Mouse (Mus musculus) megakaryocyte-erythroid progenitor cell, adult 5-6 weeks (primary cell): ENCODE measurements around the gene Gm9747. TPM values are rescaled to one million over a fixed set of nuclear protein-coding genes. Genes with fewer than 3 reads are reported as not detected.

Experiments used
- ATAC-seq: replicated peaks from 2 replicates; pipeline ENCODE4 v1.8.0; 2016; ENCODE audit warnings: mild to moderate bottlenecking, inconsistent platforms; ENCODE audit not compliant: severe bottlenecking, poor library complexity, low FRiP score, low TSS enrichment
- total RNA-seq, 2 experiments: library from RNA; stranded (forward) in 1 of 2; stranded (reverse) in 1 of 2; fragments of 200-1000, 215-1000 nt in 1 of 2; fragments of >200 nt in 1 of 2; fragmentation: Nextera tagmentation in 1 of 2; gene quantifications; 2 replicates each; pipeline ENCODE4 v1.2.3; 2014 to 2017

The Gm9747 gene
- total RNA-seq, 2 experiments from 2014 or later, result not detected

DNA sequence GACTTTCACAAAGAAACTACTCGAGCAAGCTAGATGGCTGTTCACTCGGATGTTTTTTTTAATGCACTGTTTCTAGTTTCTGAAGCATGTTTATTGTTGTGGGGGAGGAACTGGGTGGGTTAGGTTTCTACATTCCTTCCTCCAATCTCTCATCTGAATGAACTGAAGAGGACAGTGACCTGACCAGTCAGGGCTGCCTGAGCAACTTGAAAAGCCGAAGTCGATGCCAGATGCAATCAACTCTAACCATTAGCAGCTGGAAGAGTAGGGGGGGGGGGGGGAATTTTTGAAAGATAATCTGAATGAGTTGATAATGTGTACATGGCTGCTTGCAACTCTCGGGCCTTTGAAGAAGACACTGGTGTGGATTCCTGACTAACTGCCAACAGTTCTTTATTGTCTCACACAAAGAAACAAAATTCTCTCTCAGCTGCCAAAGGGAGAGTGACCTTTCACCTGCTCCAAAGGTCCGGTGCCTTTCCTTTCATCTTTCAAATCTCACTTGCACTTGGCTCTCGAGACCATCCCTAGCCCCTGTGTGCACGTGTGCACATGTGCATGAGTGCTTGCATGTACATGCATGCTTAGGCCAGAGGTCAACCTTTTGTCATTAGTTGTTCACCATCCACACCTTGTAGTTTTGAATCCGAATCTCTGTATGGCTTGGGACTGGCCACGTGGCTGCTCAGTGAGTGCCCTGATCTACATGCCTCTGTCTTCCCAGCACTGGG is 14.5 kb downstream of the Gm9747 start:
- ATAC-seq, result no peak

DNA sequence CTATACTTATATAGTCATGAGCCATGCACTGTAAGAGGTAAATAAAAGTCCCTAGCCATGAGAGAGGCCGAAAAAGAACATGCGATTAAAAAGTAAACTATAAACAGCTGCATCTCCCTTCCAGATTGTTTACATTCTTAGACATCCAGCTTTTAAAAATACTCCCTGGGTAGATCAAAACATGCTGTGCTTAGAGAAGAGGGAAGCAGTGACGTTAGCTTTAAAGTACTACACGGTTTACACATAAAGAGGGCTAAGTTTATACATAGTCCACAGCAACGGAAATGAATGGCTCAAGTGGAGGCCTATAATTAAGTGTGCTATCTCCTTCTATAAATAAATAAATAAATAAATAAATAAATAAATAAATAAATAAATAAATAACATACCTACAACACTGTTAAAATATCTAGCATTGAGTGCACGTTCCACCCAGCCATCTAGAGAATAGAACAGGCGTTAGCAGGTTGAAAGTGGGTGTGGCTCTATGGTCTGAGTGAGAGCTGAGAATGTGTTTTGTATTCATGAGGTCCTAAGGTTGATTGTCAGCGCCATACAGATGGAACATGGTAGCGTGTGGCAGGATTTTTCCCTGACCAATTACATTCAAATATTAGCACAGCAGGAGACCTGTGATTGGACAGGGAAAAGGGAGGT is 21.0 kb downstream of the Gm9747 start:
- no peak for ATAC-seq

DNA sequence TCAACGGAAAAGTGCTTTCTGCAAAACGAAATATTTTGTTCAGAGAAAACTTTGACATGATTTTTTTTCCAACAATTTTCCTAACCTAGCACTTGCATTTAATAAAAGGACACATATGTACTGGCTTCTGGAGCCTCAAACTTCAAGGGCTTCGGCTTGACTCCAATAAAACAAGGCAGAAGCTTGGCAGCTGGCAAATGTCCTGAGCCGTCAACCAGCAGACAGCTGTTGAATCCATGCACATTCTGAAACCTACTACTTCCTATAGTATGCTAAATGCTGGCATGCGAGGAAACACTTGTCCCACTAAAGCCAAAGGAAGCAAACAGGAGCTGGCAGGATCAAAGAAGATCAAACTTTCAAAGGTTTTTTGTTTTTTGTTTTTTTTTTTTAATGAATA is 24.5 kb downstream of the Gm9747 start:
- ATAC-seq, result no peak

DNA sequence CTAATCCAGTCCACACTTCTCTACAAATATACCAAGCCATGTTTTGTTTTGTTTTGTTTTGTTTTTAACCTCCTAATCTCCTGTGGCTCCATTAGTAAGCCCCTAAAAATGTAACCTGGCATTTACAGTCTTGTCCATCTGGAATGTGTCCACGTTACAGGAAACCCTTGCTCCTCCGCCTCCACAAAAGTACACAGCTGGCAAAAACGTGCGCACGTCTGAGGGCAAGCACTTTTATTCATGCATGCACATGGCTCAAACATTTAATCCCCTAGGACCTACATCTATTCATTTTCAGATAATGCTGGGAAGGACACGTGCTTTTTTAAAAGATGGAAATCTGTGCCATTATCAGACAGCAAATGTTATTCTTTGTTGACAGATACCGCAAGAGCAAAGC is 25.4 kb downstream of the Gm9747 start:
- no peak for ATAC-seq

DNA sequence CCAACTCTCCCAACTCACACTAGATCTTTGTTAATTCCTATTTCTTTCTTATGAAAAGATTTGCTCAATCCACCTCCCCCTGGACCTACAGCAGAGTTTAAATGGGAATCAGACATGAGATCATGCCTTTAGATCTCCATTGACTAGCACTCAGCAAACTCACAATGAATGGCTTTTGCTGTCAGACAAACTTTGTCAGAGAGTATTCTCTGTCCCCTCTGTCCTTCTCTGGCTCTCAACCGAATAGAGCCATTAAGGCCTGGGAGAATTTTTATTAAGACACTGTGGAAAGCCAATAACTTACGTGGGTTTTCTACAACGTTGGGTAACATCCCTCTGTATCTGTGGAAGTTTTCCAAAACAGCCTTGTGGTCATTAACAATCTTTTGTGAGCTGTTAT is 27.1 kb downstream of the Gm9747 start:
- no peak for ATAC-seq

DNA sequence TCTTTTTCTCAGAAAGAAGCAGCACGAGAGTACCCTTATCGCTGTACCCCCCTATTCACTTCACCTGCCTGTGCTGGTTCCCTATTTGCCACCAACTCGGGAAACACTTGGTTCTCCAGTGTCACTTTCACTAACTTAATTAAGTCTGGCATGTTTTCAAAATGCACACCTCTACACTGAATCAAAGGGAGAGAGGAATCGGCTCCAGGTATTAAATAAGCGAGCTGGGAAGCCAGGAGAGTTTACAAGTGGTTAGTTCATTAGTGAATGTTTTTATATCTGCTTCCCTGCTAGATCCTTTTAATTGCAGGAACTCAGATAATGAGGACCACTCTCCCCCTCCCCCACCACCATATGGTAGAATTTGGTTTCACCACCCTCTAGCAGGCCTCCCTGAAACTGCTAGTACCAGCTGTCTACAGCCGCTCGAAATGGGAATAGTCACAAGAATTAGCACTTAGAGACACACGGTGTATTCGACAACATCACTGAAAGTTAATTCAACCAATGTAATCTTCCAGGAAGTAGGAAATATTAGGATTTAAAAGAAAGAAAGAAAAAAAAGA is 28.2 kb downstream of the Gm9747 start:
- no peak for ATAC-seq

DNA sequence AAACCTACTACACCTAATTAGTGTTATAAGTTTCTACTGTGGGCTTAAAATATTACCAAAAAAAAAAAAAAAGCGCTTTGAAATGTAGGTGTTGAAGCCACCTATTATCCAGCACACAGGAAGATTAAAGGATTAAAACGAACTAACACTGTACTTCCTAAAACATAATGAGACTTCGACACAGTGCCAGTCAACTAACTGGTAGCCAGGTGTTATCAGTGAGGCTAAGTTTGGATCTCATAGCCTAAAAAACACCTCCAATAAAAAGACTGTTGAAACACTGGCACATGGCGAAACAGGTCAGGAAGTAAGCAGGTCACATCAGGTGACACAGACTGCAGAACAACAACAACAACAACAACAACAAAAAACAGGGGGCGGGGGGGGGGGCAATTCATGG is 28.7 kb downstream of the Gm9747 start:
- ATAC-seq, result no peak

DNA sequence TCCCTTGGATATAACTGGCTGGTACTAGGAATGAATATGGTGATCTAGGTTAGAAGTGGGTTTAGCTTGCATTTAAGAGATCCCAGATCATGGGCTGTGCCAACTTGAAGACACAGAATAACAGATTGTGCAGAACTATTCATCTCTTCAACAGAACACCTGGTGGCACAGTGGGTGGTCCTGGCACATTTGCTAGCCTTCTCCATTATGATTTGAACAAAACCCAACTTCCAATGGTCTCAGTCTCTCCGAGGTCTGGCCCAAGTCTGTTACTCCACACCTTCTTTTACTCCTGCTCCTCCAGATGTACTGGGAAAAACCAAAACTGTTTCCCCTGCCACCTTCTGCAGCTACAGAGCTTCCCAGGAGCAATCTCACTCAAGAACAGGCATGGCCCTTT is 29.4 kb downstream of the Gm9747 start:
- ATAC-seq, result no peak

DNA sequence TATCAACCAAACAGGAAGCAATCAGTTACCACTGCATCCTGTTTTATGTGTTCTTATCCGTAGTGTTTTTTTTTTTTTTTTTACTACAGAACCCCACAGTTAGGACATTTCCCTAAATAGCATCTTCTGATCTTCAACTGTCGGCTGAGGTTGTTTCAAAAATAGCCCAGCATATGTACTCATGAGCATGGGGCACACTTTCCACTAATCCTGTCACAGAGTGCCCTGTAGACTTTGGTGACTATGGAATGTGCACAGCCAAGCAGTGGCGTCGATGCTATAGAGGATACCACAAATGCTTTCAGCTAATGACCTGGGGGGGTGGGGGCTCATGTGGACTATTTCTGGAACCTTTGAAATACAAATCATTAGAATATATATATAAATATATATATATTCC is 34.6 kb downstream of the Gm9747 start:
- no peak for ATAC-seq

DNA sequence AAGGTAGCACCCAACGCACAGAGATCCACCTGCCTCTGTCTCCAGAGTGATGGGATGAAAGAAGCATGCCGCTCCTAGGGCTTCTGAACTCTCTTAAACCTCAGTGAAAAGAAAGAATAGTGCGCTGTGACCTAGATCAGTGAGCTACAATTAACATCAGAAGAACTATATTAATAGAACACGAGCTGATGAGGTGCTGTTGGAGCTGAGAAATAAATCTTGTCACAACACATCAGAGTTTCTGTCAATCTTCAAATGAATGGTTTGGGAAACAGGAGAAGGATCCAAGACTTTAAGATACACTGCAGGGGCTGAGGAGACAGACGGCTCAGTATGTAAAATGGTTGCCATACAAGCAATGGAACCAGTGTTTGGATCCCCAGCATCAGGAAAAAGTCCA is 39.3 kb downstream of the Gm9747 start:
- ATAC-seq, result no peak

DNA sequence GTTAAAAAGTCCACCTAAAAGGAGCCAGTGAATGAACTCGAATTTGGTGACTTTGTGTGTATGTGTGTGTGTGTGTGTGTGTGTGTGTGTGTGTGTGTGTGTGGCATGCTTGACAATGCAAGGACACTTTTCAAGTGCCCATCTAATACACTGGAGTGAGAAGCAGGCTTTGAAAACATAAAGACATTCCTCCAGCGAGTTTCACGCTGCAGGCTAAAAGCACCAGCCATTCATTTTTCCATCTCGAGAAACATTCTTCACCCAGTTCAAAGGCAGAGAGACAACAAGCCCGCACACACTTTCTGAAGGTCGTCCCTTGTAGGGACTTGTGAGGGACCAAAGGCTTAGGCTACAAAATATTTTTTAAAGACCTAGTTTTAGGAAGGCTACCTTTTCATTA is 40.6 kb downstream of the Gm9747 start:
- ATAC-seq, result no peak

DNA sequence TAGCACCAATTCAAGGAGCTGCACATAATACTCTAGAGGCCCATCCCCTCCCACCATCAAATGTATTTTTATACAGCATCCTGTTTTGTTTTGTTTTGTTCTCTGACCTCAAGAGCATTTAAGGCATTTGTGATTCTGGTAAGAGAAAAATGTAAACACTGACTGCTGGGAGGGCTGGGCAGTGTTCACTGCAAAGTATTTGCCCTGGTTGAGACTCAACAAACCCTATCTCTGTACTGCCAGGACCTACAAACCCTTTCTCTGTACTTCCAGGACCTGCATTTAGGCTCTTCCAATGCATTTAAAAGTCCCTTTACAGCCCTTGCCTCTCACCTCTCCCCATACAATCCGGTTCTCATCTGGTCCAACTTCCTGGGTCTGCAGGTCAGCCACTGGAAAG is 41.4 kb downstream of the Gm9747 start:
- no peak for ATAC-seq

DNA sequence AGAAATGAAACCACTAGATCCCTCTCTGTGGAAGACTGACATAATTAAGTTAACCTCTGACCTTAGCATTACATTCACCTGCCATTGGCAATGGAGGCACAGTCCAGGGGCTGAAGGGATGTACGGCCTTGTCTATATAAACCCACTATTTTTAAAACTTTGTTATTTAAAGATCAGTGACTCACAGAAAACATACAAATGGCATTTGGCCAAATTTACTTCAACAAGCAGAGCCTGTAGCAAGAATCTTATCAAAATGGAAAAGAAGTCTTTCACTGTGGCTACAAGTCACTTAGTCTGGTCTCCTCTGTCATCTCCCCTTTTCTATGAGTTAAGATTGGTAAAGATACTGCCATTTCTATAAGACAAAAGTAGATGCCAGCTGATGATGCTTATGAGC is 46.9 kb downstream of the Gm9747 start:
- ATAC-seq, result no peak

DNA sequence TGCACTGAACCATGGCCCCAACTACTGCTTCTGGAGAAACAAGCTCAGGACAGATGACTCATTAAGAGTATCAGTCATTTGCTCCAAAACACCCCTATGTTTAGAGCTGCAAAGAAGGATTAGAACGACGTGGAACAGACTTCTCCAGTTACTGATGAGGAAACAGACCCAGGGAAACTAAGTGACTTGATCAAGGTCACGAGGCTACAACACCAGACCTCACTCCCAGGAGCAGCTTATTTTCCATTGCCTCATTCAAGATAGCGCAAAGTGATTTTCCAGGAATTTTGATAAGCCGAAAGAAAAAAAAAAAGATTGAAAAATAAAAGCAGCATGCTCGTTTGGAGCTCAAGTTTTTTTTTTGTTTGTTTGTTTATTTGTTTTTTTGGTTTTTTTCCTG is 48.9 kb downstream of the Gm9747 start:
- no peak for ATAC-seq

DNA sequence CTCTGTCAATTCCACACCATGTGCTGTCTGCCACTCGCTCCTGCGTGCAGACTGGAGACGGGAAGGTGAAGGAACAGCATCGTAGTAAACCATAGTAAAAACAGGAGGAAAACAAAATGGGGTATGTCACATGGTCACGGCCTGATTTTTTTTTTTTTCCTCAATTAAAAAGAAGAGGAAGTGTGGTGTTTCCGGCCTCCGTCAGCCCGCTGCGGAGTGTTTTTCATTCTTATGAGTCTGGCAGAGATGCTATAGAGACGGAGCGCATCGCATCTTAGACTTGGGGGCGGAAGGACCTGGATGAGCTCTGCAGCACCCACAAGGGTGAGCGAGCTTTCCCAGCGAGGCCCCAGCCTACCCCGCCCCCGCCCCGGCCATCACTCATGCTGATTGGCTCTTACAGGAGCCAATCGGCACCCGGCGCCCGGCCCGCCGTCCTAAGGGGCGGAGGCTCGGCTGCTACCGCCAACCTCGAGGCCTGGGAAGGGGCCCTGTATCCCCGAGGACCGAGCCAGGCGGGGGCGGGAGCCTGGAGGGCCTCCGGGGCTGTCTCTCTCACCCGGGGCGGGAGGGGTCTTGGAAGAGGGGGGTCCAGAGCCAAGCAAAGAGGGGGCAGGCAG is 50.2 kb downstream of the Gm9747 start:
- ATAC-seq, result peak; percentile 98

DNA sequence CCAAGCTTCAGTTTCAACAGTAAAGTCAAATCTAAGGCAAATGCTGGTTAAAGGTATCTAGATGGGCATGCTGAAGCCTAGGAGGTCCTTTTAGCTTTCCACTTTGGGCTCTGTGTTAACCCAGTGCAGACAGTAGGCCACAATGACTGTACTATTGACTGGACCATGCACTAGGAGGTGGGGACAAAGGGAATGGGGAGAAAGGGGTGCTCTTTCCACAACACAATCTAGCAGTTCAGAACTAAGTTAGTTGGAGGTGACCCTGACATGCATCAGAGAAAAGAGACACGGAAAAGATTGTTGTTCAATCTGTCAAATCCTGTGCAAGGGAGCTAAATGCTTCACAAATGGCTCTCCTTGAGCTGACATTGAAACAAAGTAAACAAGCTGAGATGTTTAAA is 51.0 kb downstream of the Gm9747 start:
- no peak for ATAC-seq

DNA sequence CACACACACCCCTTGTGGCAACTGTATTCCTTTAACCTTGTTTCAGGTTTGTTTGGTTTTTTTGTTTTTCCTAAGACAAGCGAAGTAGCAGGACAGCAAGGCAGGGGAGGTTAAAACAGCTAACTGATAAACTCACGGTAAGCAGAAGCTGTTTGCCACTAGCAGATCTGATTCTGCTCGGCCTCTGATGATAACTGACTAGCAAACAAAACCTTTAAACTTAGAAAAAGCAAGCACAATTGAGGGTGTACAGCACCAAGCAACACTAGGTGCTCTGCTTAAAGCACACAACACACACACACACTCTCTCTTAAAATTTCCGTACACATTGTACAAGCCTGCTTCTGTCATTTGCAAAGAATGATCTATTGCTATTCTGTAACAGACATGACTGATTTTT is 51.5 kb downstream of the Gm9747 start:
- no peak for ATAC-seq
